Mouse (Mus musculus) midbrain, embryonic 14.5 days (tissue): ENCODE measurements around the gene Cept1. TPM values are rescaled to one million over a fixed set of nuclear protein-coding genes. Genes with fewer than 3 reads are reported as not detected.

Experiments
- ATAC-seq: fragments of 200-750 bp; cut with Nextera tagmentation; 2 replicates; pipeline ENCODE4 v1.8.0; 2017; ENCODE audit warnings: moderate number of reproducible peaks, moderate library complexity; ENCODE audit not compliant: low FRiP score, low TSS enrichment
- DNase-seq: peaks from one replicate; pipeline ENCODE4 v3.0.0-alpha.2; 2015
- H3K27ac ChIP-seq: fragments of 300-500 bp; sonication (generic); replicated peaks from 2 replicates; pipeline ENCODE4 v1.5.1; 2014; ENCODE audit warnings: mild to moderate bottlenecking, low read depth, low read length, moderate library complexity
- H3K27me3 ChIP-seq: fragments of 300-500 bp; sonication (generic); 2 replicates; pipeline ENCODE4 v1.6.1; 2014; ENCODE audit warnings: low read length, control low read depth, mixed read lengths; ENCODE audit not compliant: control insufficient read depth, insufficient read depth
- H3K36me3 ChIP-seq: fragments of 300-500 bp; sonication (generic); 2 replicates; pipeline ENCODE4 v1.6.1; 2014; ENCODE audit warnings: low read length, control low read depth; ENCODE audit not compliant: control insufficient read depth, insufficient read depth
- H3K4me1 ChIP-seq: fragments of 300-500 bp; sonication (generic); 2 replicates; pipeline ENCODE4 v1.6.1; 2014; ENCODE audit warnings: mild to moderate bottlenecking, antibody characterized with exemption, low read length, control low read depth; ENCODE audit not compliant: control insufficient read depth, insufficient read depth
- H3K4me2 ChIP-seq: fragments of 300-500 bp; sonication (generic); 2 replicates; pipeline ENCODE4 v1.6.1; 2014; ENCODE audit warnings: mild to moderate bottlenecking, low read length, moderate library complexity
- H3K4me3 ChIP-seq: fragments of 300-500 bp; sonication (generic); replicated peaks from 2 replicates; pipeline ENCODE4 v1.5.1; 2014; ENCODE audit warnings: low read depth, low read length
- H3K9ac ChIP-seq: fragments of 300-500 bp; sonication (generic); replicated peaks from 2 replicates; pipeline ENCODE4 v1.6.1; 2014; ENCODE audit warnings: mild to moderate bottlenecking, low read length, moderate library complexity
- H3K9me3 ChIP-seq: fragments of 300-500 bp; sonication (generic); 2 replicates; pipeline ENCODE4 v1.6.1; 2016; ENCODE audit warnings: low read length, control low read depth, mixed read lengths; ENCODE audit not compliant: control insufficient read depth
- WGBS: fragments of 180-500 bp; shearing (Covaris S2); extraction: QIAGEN DNeasy Blood & Tissue Kit; methylation state at CpG from one replicate; pipeline ENCODE4 v1.1.7; 2014; 5-methylcytosine and 5-hydroxymethylcytosine counted together
- polyA plus RNA-seq: library from polyadenylated mRNA; unstranded; fragments of >200 nt; fragmentation: Nextera tagmentation; extraction: Ambion mirVana; gene quantifications from 2 replicates; pipeline ENCODE4 v1.2.1, GENCODE M21; 2014

Gene Cept1
- polyA plus RNA-seq, 1 experiment from 2014 or later, result 51.8 TPM

GRCm38 (mm10) chr3:106547924-106548539, 430 bp upstream of the Cept1 start:
- DNase-seq (peak; percentile 55), ATAC-seq (peak; percentile 55)
- peak overlapping the region; percentile 88 for H3K27ac ChIP-seq
- 0 out of 2 replicates have a peak, but pooled peaks cover 4% of the 10 kb centered on the region for H3K36me3 ChIP-seq
- peak overlapping the region; percentile 85 for H3K4me3 ChIP-seq
- H3K27me3 ChIP-seq, result no peaks in the 10 kb centered on the region
- H3K4me2 ChIP-seq, result peak overlapping the region; percentile 71
- H3K9me3 ChIP-seq, result no peaks in the 10 kb centered on the region
- WGBS, result under 1% methylated on average over 27 of the region's 27 CpGs
- H3K4me1 ChIP-seq, result peaks cover 15% of the 10 kb centered on the region
- H3K9ac ChIP-seq, result peak overlapping the region; percentile 70

GRCm38 (mm10) chr3:106544721-106545316, 2.8 kb downstream of the Cept1 start:
- Histone ChIP-seq H3K4me2 (no peak overlapping the region), H3K4me1 (peaks cover 12% of the 10 kb centered on the region), H3K27me3 (no peaks in the 10 kb centered on the region), H3K9ac (no peak overlapping the region), H3K36me3 (no peaks in the 10 kb centered on the region), H3K9me3 (no peaks in the 10 kb centered on the region), H3K4me3 (no peak overlapping the region), H3K27ac (no peak overlapping the region)
- WGBS, result 95% methylated on average over 8 of the region's 8 CpGs
- DNase-seq (no peak), ATAC-seq (no peak)

- DNase-seq, result no peak
- Histone ChIP-seq H3K27me3 (no peaks in the 10 kb centered on the region), H3K4me1 (no peaks in the 10 kb centered on the region), H3K27ac (no peak overlapping the region), H3K9me3 (no peaks in the 10 kb centered on the region), H3K9ac (no peak overlapping the region), H3K4me3 (no peak overlapping the region), H3K36me3 (peaks cover 6% of the 10 kb centered on the region), H3K4me2 (no peak overlapping the region)
- 95% methylated on average over 2 of the region's 2 CpGs for WGBS
- no peak for ATAC-seq
These were observed 14.3 kb downstream of the Cept1 start for GRCm38 (mm10) chr3:106533277-106533676.

GRCm38 (mm10) chr3:106528032-106528431, 19.6 kb downstream of the Cept1 start:
- H3K36me3 ChIP-seq, result 0 out of 2 replicates have a peak, but pooled peaks cover 5% of the 10 kb centered on the region
- H3K9ac ChIP-seq, result no peak overlapping the region
- ATAC-seq (no peak), DNase-seq (no peak)
- H3K9me3 ChIP-seq, result no peaks in the 10 kb centered on the region
- H3K27me3 ChIP-seq, result no peaks in the 10 kb centered on the region
- WGBS, result 96% methylated on average over 2 of the region's 2 CpGs
- H3K4me2 ChIP-seq, result no peak overlapping the region
- H3K27ac ChIP-seq, result no peak overlapping the region
- no peaks in the 10 kb centered on the region for H3K4me1 ChIP-seq
- no peak overlapping the region for H3K4me3 ChIP-seq

GRCm38 (mm10) chr3:106526411-106526810, 21.2 kb downstream of the Cept1 start:
- Histone ChIP-seq H3K4me1 (no peaks in the 10 kb centered on the region), H3K36me3 (0 out of 2 replicates have a peak, but pooled peaks cover 5% of the 10 kb centered on the region), H3K9ac (no peak overlapping the region), H3K27me3 (no peaks in the 10 kb centered on the region), H3K27ac (no peak overlapping the region), H3K4me2 (no peak overlapping the region), H3K9me3 (no peaks in the 10 kb centered on the region), H3K4me3 (no peak overlapping the region)
- whole genome bisulfite sequencing, result 93% methylated on average over 2 of the region's 2 CpGs
- DNase-seq (no peak), ATAC-seq (no peak)

- Histone ChIP-seq H3K36me3 (0 out of 2 replicates have a peak, but pooled peaks cover 5% of the 10 kb centered on the region), H3K4me1 (no peaks in the 10 kb centered on the region), H3K4me2 (no peak overlapping the region), H3K27me3 (no peaks in the 10 kb centered on the region), H3K9ac (no peak overlapping the region), H3K9me3 (no peaks in the 10 kb centered on the region), H3K27ac (no peak overlapping the region), H3K4me3 (no peak overlapping the region)
- DNase-seq (no peak), ATAC-seq (no peak)
- 100% methylated on average over 1 of the region's 1 CpGs for whole genome bisulfite sequencing
These were observed 24.9 kb downstream of the Cept1 start for GRCm38 (mm10) chr3:106522730-106523129.

- Histone ChIP-seq H3K4me2 (no peak overlapping the region), H3K9me3 (no peaks in the 10 kb centered on the region), H3K4me1 (no peaks in the 10 kb centered on the region), H3K36me3 (peaks cover 8% of the 10 kb centered on the region; the same call in 1 of the 2 replicates), H3K27me3 (no peaks in the 10 kb centered on the region), H3K9ac (no peak overlapping the region), H3K27ac (no peak overlapping the region), H3K4me3 (no peak overlapping the region)
- 90% methylated on average over 6 of the region's 6 CpGs for WGBS
- no peak for ATAC-seq
- no peak for DNase-seq
These were observed 32.6 kb downstream of the Cept1 start for GRCm38 (mm10) chr3:106515016-106515415.

- no peak overlapping the region for H3K4me2 ChIP-seq
- no peaks in the 10 kb centered on the region for H3K9me3 ChIP-seq
- no peak overlapping the region for H3K4me3 ChIP-seq
- no peak for DNase-seq
- no peak for ATAC-seq
- 87% methylated on average over 1 of the region's 1 CpGs for WGBS
- peaks cover 8% of the 10 kb centered on the region; the same call in 1 of the 2 replicates for H3K36me3 ChIP-seq
- H3K4me1 ChIP-seq, result no peaks in the 10 kb centered on the region
- H3K9ac ChIP-seq, result no peak overlapping the region
- H3K27ac ChIP-seq, result no peak overlapping the region
- no peaks in the 10 kb centered on the region for H3K27me3 ChIP-seq
These were observed 36.9 kb downstream of the Cept1 start for GRCm38 (mm10) chr3:106510669-106511068.

- H3K9me3 ChIP-seq, result no peaks in the 10 kb centered on the region
- no peak overlapping the region for H3K4me3 ChIP-seq
- H3K27ac ChIP-seq, result no peak overlapping the region
- H3K9ac ChIP-seq, result no peak overlapping the region
- no peaks in the 10 kb centered on the region for H3K27me3 ChIP-seq
- DNase-seq (no peak), ATAC-seq (no peak)
- H3K4me1 ChIP-seq, result no peaks in the 10 kb centered on the region
- H3K4me2 ChIP-seq, result no peak overlapping the region
- 96% methylated on average over 2 of the region's 2 CpGs for WGBS
- peaks cover 35% of the 10 kb centered on the region for H3K36me3 ChIP-seq
These were observed 44.7 kb downstream of the Cept1 start for GRCm38 (mm10) chr3:106502892-106503291.
